Mouse (Mus musculus) MEL (cell line): ENCODE results near the gene Calhm6. TPM values are rescaled to one million over a fixed set of nuclear protein-coding genes. Genes with fewer than 3 reads are reported as not detected.

Experiments used
- DNase-seq: peaks from one replicate; pipeline ENCODE4 v3.0.0; 2011; ENCODE audit warnings: low read depth, low spot score
- H3K27ac ChIP-seq: 2 replicates; pipeline ENCODE4 v1.5.1; 2012; ENCODE audit warnings: low read depth, mild to moderate bottlenecking, control low read depth, low read length, moderate library complexity; ENCODE audit not compliant: control insufficient read depth
- H3K27me3 ChIP-seq, 2 experiments: fragments of 150-350 bp in 1 of 2; sonication (generic) in 1 of 2; 2 replicates each; pipeline ENCODE4 v1.6.1; 2012; ENCODE audit warnings: low read length in 2 of 2, mild to moderate bottlenecking in 2 of 2, improper control_type of control experiment in 1 of 2, moderate library complexity in 1 of 2; ENCODE audit not compliant: insufficient read depth in 2 of 2, control insufficient read depth in 1 of 2
- H3K36me3 ChIP-seq, 2 experiments: 2 replicates each; pipeline ENCODE4 v1.6.1; 2012 to 2014; ENCODE audit warnings: low read length in 2 of 2, improper control_type of control experiment in 1 of 2, inconsistent platforms in 1 of 2, mild to moderate bottlenecking in 1 of 2; ENCODE audit not compliant: insufficient read depth in 2 of 2, control insufficient read depth in 1 of 2
- H3K4me1 ChIP-seq, 2 experiments: fragments of 150-350 bp in 1 of 2; sonication (generic) in 1 of 2; 2 replicates each; pipeline ENCODE4 v1.6.1; 2012; ENCODE audit warnings: low read length in 2 of 2, improper control_type of control experiment in 1 of 2, mild to moderate bottlenecking in 1 of 2; ENCODE audit not compliant: insufficient read depth in 2 of 2, control insufficient read depth in 1 of 2
- H3K4me3 ChIP-seq, 2 experiments: fragments of 150-350 bp in 1 of 2; sonication (generic) in 1 of 2; 2 replicates each; pipeline ENCODE4 v1.5.1; 2012; ENCODE audit warnings: low read depth in 2 of 2, low read length in 2 of 2, mild to moderate bottlenecking in 2 of 2, moderate library complexity in 2 of 2, control low read depth in 1 of 2, improper control_type of control experiment in 1 of 2; ENCODE audit not compliant: control insufficient read depth in 1 of 2, insufficient read depth in 1 of 2
- H3K79me2 ChIP-seq: 2 replicates; pipeline ENCODE4 v1.6.1; 2012; ENCODE audit warnings: mild to moderate bottlenecking, low read length, moderate library complexity; ENCODE audit not compliant: control insufficient read depth, poor library complexity, insufficient read depth
- H3K9ac ChIP-seq: 2 replicates; pipeline ENCODE4 v1.6.1; 2012; ENCODE audit warnings: low read depth, mild to moderate bottlenecking, control low read depth, low read length, moderate library complexity; ENCODE audit not compliant: control insufficient read depth, poor library complexity, severe bottlenecking
- H3K9me3 ChIP-seq: fragments of 150-350 bp; sonication (generic); replicated peaks from 2 replicates; pipeline ENCODE4 v1.6.1; 2012; ENCODE audit warnings: mild to moderate bottlenecking, low read length, improper control_type of control experiment, moderate library complexity; ENCODE audit not compliant: insufficient read depth
- CHD2 ChIP-seq: IDR thresholded peaks from 2 replicates; pipeline ENCODE4 v1.6.1; 2011; ENCODE audit warnings: low read length, improper control_type of control experiment
- ELF1 ChIP-seq: IDR thresholded peaks from 2 replicates; pipeline ENCODE4 v1.6.1; 2014; ENCODE audit warnings: low read depth, mild to moderate bottlenecking, inconsistent platforms, low read length, improper control_type of control experiment, moderate library complexity
- GABPA ChIP-seq: IDR thresholded peaks from 2 replicates; pipeline ENCODE4 v1.6.1; 2012; ENCODE audit warnings: low read depth, mild to moderate bottlenecking, inconsistent platforms, low read length, improper control_type of control experiment, moderate library complexity
- GATA1 ChIP-seq: IDR thresholded peaks from 2 replicates; pipeline ENCODE4 v1.6.1; 2011; ENCODE audit warnings: low read depth, low read length, improper control_type of control experiment
- HCFC1 ChIP-seq: IDR thresholded peaks from 2 replicates; pipeline ENCODE4 v1.6.1; 2012; ENCODE audit warnings: low read depth, mild to moderate bottlenecking, inconsistent platforms, low read length, improper control_type of control experiment, moderate library complexity
- JUND ChIP-seq: IDR thresholded peaks from 2 replicates; pipeline ENCODE4 v1.6.1; 2011; ENCODE audit warnings: low read depth, mild to moderate bottlenecking, improper control_type of control experiment, low read length
- KAT2A ChIP-seq: conservative IDR thresholded peaks from 2 replicates; pipeline ENCODE4 v1.6.1; 2012; ENCODE audit warnings: low read depth, low read length, improper control_type of control experiment, inconsistent platforms
- MAFK ChIP-seq: IDR thresholded peaks from 2 replicates; pipeline ENCODE4 v1.6.1; 2011; ENCODE audit warnings: low read depth, mild to moderate bottlenecking, low read length, improper control_type of control experiment, borderline replicate concordance
- MAX ChIP-seq: IDR thresholded peaks from 2 replicates; pipeline ENCODE4 v1.6.1; 2011; ENCODE audit warnings: low read length, improper control_type of control experiment
- MXI1 ChIP-seq: IDR thresholded peaks from 2 replicates; pipeline ENCODE4 v1.6.1; 2011; ENCODE audit warnings: mild to moderate bottlenecking, low read depth, low read length, improper control_type of control experiment
- MYB ChIP-seq: IDR thresholded peaks from 2 replicates; pipeline ENCODE4 v1.6.1; 2011; ENCODE audit warnings: mild to moderate bottlenecking, low read depth, low read length, improper control_type of control experiment
- MYC ChIP-seq: IDR thresholded peaks from 2 replicates; pipeline ENCODE4 v1.6.1; 2011; ENCODE audit warnings: low read depth, mild to moderate bottlenecking, low read length, improper control_type of control experiment, moderate library complexity
- NELFE ChIP-seq: IDR thresholded peaks from 2 replicates; pipeline ENCODE4 v1.6.1; 2011; ENCODE audit warnings: low read depth, low read length, improper control_type of control experiment
- NRF1 ChIP-seq: IDR thresholded peaks from 2 replicates; pipeline ENCODE4 v1.6.1; 2014; ENCODE audit warnings: low read depth, mild to moderate bottlenecking, inconsistent platforms, low read length, improper control_type of control experiment, moderate library complexity; ENCODE audit not compliant: poor library complexity, insufficient read depth, severe bottlenecking
- POLR2A ChIP-seq, 2 experiments: IDR thresholded peaks; 2 replicates each; pipeline ENCODE4 v1.6.1; 2011 to 2012; ENCODE audit warnings: low read length in 2 of 2, mild to moderate bottlenecking in 2 of 2, control low read depth in 1 of 2, improper control_type of control experiment in 1 of 2, low read depth in 1 of 2, moderate library complexity in 1 of 2; ENCODE audit not compliant: control insufficient read depth in 1 of 2, insufficient read depth in 1 of 2, poor library complexity in 1 of 2
- POLR2AphosphoS2 ChIP-seq: IDR thresholded peaks from 2 replicates; pipeline ENCODE4 v1.6.1; 2011; ENCODE audit warnings: low read length, improper control_type of control experiment
- RAD21 ChIP-seq: IDR thresholded peaks from 2 replicates; pipeline ENCODE4 v1.6.1; 2011; ENCODE audit warnings: mild to moderate bottlenecking, low read depth, low read length, improper control_type of control experiment
- RCOR1 ChIP-seq: IDR thresholded peaks from 2 replicates; pipeline ENCODE4 v1.6.1; 2012; ENCODE audit warnings: low read depth, mild to moderate bottlenecking, inconsistent platforms, low read length, improper control_type of control experiment
- SIN3A ChIP-seq: IDR thresholded peaks from 2 replicates; pipeline ENCODE4 v1.6.1; 2012; ENCODE audit warnings: low read length, improper control_type of control experiment, inconsistent platforms
- TAL1 ChIP-seq: IDR thresholded peaks from 2 replicates; pipeline ENCODE4 v1.6.1; 2012; ENCODE audit warnings: mild to moderate bottlenecking, inconsistent platforms, low read length, moderate library complexity, mixed read lengths
- UBTF ChIP-seq: IDR thresholded peaks from 2 replicates; pipeline ENCODE4 v1.6.1; 2012; ENCODE audit warnings: low read depth, mild to moderate bottlenecking, inconsistent platforms, low read length, improper control_type of control experiment, moderate library complexity, borderline replicate concordance; ENCODE audit not compliant: insufficient read depth
- ZC3H11A ChIP-seq: IDR thresholded peaks from 2 replicates; pipeline ENCODE4 v1.6.1; 2012; ENCODE audit warnings: low read depth, mild to moderate bottlenecking, inconsistent platforms, low read length, improper control_type of control experiment
- ZKSCAN1 ChIP-seq: IDR thresholded peaks from 2 replicates; pipeline ENCODE4 v1.6.1; 2012; ENCODE audit warnings: low read depth, mild to moderate bottlenecking, inconsistent platforms, low read length, improper control_type of control experiment, moderate library complexity
- ZMIZ1 ChIP-seq: IDR thresholded peaks from 2 replicates; pipeline ENCODE4 v1.6.1; 2012; ENCODE audit warnings: low read depth, mild to moderate bottlenecking, inconsistent platforms, low read length, improper control_type of control experiment, moderate library complexity
- polyA plus RNA-seq, 2 experiments: library from polyadenylated mRNA; stranded (reverse) in 1 of 2; unstranded in 1 of 2; fragments of >175 nt in 1 of 2; fragments of >200 nt in 1 of 2; gene quantifications; 2 replicates each; pipeline versions ENCODE4 v1.2.1 to v1.2.4; 2012; ENCODE audit warnings: low replicate concordance in 2 of 2, low read depth in 1 of 2; ENCODE audit not compliant: insufficient read length in 2 of 2, insufficient read depth in 1 of 2, missing spikeins in 1 of 2
- total RNA-seq: library from RNA; depleted of rRNA; stranded (reverse); fragments of 300-350 nt; gene quantifications from 2 replicates; pipeline ENCODE4 v1.2.3, GENCODE M21; 2012

Gene Calhm6
- total and polyA plus RNA-seq, 3 experiments: not detected

DNA sequence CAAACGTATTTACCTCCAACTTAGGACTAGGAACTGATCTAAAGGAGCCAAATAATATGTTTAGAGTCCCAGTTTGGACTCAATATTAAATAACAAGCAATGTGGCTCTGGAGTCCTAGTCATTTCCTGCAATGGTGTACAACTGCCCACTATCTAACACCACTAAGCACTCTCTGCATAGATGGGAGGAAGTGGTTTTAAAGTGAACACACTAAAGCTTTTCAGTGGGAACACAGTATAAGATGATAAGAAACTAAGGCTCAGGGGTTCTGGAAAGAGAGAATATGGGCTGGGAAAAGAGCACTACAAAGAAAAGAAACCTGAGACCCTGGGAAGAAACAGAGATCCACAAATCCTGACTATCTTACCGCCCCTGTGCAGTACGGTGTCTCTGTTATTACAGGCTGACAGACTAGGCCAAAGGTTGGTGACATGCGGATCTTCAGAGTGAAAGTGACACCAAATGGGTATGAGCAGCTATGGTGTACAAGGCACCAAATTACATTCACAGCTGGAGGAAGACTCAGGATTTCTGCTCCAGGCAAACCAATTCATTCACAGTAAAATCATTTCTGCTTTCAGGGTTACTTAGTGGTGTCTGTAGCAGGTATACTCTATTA is 45.0 kb upstream of the Calhm6 start:
- H3K27ac ChIP-seq: no peak overlapping the region
- TF ChIP-seq GATA1 (no peak), RAD21 (no peak), RCOR1 (no peak), MYB (no peak), MAFK (no peak), NELFE (no peak), UBTF (no peak)
- no peaks in the 10 kb centered on the region for H3K36me3 ChIP-seq
- no peaks in the 10 kb centered on the region for H3K79me2 ChIP-seq
- H3K9me3 ChIP-seq: no peaks in the 10 kb centered on the region
- no peaks in the 10 kb centered on the region for H3K4me1 ChIP-seq
- H3K9ac ChIP-seq: no peak overlapping the region
- no peak overlapping the region for H3K4me3 ChIP-seq
- H3K27me3 ChIP-seq: no peaks in the 10 kb centered on the region
- no peak for DNase-seq

DNA sequence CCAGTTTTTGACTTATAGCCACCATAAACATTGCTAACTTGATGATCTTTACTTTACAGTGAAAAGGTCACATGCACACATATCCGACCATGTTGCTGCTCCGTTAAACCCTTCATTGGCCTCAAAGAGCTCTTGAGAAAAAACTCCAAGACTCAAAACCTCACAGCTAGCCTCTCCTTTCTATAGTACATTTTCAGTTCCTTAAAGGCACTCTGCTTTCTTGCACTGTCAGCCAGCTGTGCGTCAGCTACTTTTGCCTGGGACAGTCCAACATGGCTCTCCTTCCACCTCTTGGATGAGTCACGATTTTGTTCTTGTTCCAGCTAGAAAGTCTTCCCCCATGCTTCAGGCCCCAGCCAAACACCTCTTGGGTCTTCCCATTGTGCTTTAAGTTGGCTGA is 43.9 kb upstream of the Calhm6 start:
- H3K27ac ChIP-seq: no peak overlapping the region
- no peaks in the 10 kb centered on the region for H3K79me2 ChIP-seq
- no peaks in the 10 kb centered on the region for H3K27me3 ChIP-seq
- TF ChIP-seq GABPA: no peak
- no peak for TF ChIP-seq POLR2AphosphoS2
- no peak for TF ChIP-seq UBTF
- no peak for TF ChIP-seq MAFK
- no peak for TF ChIP-seq MAX
- no peak for TF ChIP-seq HCFC1
- TF ChIP-seq KAT2A: no peak
- TF ChIP-seq MYC: no peak
- no peak overlapping the region for H3K9ac ChIP-seq
- no peak overlapping the region for H3K4me3 ChIP-seq
- H3K9me3 ChIP-seq: no peaks in the 10 kb centered on the region
- DNase-seq: no peak
- no peaks in the 10 kb centered on the region for H3K4me1 ChIP-seq
- H3K36me3 ChIP-seq: no peaks in the 10 kb centered on the region

DNA sequence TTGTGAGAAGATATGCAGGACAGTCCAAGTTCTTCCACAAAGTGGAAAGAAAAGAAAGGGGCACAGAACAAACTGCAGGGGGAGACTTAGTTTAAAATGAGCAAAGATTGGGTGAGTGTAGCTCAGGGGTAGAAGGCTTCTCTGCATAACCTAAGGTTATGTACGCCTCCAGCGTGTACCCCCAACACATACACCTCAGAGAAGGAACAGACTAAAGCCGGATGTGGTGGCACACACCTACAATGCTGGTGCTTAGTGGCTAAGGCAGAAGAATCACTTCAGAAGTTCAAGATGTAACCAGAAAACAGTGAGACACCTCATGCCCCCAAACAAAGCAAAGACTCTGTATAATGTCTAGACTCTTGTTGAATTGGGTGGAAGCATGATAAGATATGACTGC is 43.4 kb upstream of the Calhm6 start:
- Histone ChIP-seq H3K4me3 (no peak overlapping the region), H3K79me2 (no peaks in the 10 kb centered on the region), H3K4me1 (no peaks in the 10 kb centered on the region), H3K27ac (no peak overlapping the region), H3K9ac (no peak overlapping the region), H3K36me3 (no peaks in the 10 kb centered on the region), H3K27me3 (no peaks in the 10 kb centered on the region), H3K9me3 (no peaks in the 10 kb centered on the region)
- no peak for DNase-seq
- TF ChIP-seq SIN3A (no peak), NRF1 (no peak), JUND (no peak), MYC (no peak), CHD2 (no peak), KAT2A (no peak), ZKSCAN1 (no peak), MXI1 (no peak), GATA1 (no peak), MAX (no peak), ZC3H11A (no peak), UBTF (no peak), RAD21 (no peak), POLR2A (IDR thresholded peaks at IDR 0.05; ENCODE audit: control insufficient read depth in 1 of 2, insufficient read depth in 1 of 2, low read depth in 1 of 2, low read length in 2 of 2, poor library complexity in 1 of 2) (no peak), ZMIZ1 (no peak), TAL1 (no peak), ELF1 (no peak)
